Mouse (Mus musculus) brain, embryonic 14.5 days (tissue): Measurements from ENCODE around the gene Xylb.

Experiments used
- CTCF ChIP-seq: fragments of 200-500 bp; IDR thresholded peaks from 2 replicates; pipeline ENCODE4 v1.5.1; 2012; ENCODE audit warnings: inconsistent platforms, mild to moderate bottlenecking, moderate library complexity, borderline replicate concordance; ENCODE audit not compliant: insufficient read depth, insufficient read length; ENCODE audit errors: extremely low read depth
- POLR2A ChIP-seq: fragments of 200-500 bp; IDR thresholded peaks from 2 replicates; pipeline ENCODE4 v1.6.1; 2012; ENCODE audit warnings: mild to moderate bottlenecking, inconsistent platforms, borderline replicate concordance; ENCODE audit not compliant: poor library complexity, insufficient read depth, insufficient read length, severe bottlenecking; ENCODE audit errors: extremely low read depth

DNA sequence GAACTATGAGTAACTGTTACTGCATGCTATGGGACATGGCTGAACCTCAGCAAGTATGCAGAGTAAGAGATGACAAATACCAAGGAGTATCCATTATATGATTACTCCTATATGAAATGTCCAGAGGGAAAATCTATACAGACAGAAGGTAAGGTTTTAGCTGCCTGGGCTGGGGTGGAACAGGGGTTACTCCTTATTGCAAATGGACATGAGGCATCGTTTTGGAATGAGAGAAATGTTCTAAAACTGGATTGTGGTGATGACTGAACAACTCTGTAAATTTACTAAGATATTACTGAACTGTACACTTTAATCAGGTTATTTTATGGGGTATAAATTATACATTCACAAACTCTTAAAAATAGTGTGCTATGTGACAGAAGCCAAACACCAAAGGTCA, 38.3 kb upstream of the Xylb start:
- TF ChIP-seq POLR2A (no peak), CTCF (no peak)
